24 mouse cellular contexts compared by ENCODE assay signal in genomic region chr7:98424396-98424795, GRCm38 (mm10). TPM values are rescaled to one million over a fixed set of nuclear protein-coding genes. Genes with fewer than 3 reads are reported as not detected.
DNase-seq lines count a peak whose midpoint lies in the region; ATAC-seq and TF ChIP-seq lines count a peak whose summit lies in the region.
"Had no signal": no experiment of that assay in that cellular context is flagged by ENCODE, and none has a peak within 500 bp of the region (broad histone marks: within the 10 kb centered on the region; RNA-seq: fewer than 3 reads in every experiment).

No protein-coding gene starts in this region.

- H3K4me1 ChIP-seq in embryonic facial prominence, embryonic 14.5 days (ENCODE audit: control insufficient read depth, insufficient read depth, low read length), result no peaks in the 10 kb centered on the region
- H3K4me1 ChIP-seq in embryonic facial prominence, embryonic 10.5 days, result peaks cover 16% of the 10 kb centered on the region
- H3K4me1 ChIP-seq in forebrain, postnatal 0 days (ENCODE audit: insufficient read depth), result 0 out of 2 replicates have a peak, but pooled peaks cover 2% of the 10 kb centered on the region
- H3K4me1 ChIP-seq in forebrain, embryonic 10.5 days, result peaks cover 23% of the 10 kb centered on the region
- H3K4me1 ChIP-seq in midbrain, postnatal 0 days (ENCODE audit: insufficient read depth, low read length), result no peaks in the 10 kb centered on the region
- H3K4me1 ChIP-seq in midbrain, embryonic 10.5 days, result peaks cover 16% of the 10 kb centered on the region

- 45% methylated on average over 6 of the region's 6 CpGs for WGBS in embryonic facial prominence, embryonic 14.5 days
- WGBS in embryonic facial prominence, embryonic 10.5 days, result 67% methylated on average over 6 of the region's 6 CpGs
- 39% methylated on average over 6 of the region's 6 CpGs for WGBS in forebrain, postnatal 0 days
- 84% methylated on average over 6 of the region's 6 CpGs for WGBS in forebrain, embryonic 10.5 days
- WGBS in midbrain, postnatal 0 days, result 72% methylated on average over 6 of the region's 6 CpGs
- 85% methylated on average over 6 of the region's 6 CpGs for WGBS in midbrain, embryonic 10.5 days

- TF ChIP-seq CTCF in forebrain, postnatal 0 days (IDR thresholded peaks at IDR 0.05; ENCODE audit: low read depth), result no peak
- no peak for TF ChIP-seq CTCF in midbrain, postnatal 0 days (IDR thresholded peaks at IDR 0.05)

- no peak overlapping the region for H3K9ac ChIP-seq in embryonic facial prominence, embryonic 14.5 days (ENCODE audit: low read depth, low read length)
- no peak overlapping the region for H3K9ac ChIP-seq in forebrain, postnatal 0 days
- H3K9ac ChIP-seq in midbrain, postnatal 0 days (replicated peaks; ENCODE audit: low read length, poor library complexity, severe bottlenecking), result no peak overlapping the region
- H3K9ac ChIP-seq: embryonic facial prominence, embryonic 13.5 days; heart, embryonic 13.5 days; hindbrain, embryonic 12.5 days; intestine, embryonic 15.5 days had no signal

- ATAC-seq in embryonic facial prominence, embryonic 14.5 days (ENCODE audit: low read depth), result peak; percentile 82
- peak; percentile 77; the same call in 1 of the 2 replicates for ATAC-seq in forebrain, postnatal 0 days
- no peak for ATAC-seq in midbrain, postnatal 0 days (ENCODE audit: low FRiP score)
- ATAC-seq: CD4-positive, CD25-positive, alpha-beta regulatory T cell, adult 4 months; intestine, embryonic 15.5 days had no signal

- H3K27ac ChIP-seq in embryonic facial prominence, embryonic 14.5 days (replicated peaks; ENCODE audit: low read depth, low read length), result no peak overlapping the region
- H3K27ac ChIP-seq in embryonic facial prominence, embryonic 10.5 days (replicated peaks), result no peak overlapping the region
- no peak overlapping the region for H3K27ac ChIP-seq in forebrain, postnatal 0 days (ENCODE audit: low read depth, low read length)
- H3K27ac ChIP-seq in forebrain, embryonic 10.5 days, result no peak overlapping the region
- H3K27ac ChIP-seq in midbrain, postnatal 0 days (ENCODE audit: low read depth, low read length), result no peak overlapping the region
- H3K27ac ChIP-seq in midbrain, embryonic 10.5 days (replicated peaks), result no peak overlapping the region
- H3K27ac ChIP-seq: gastrocnemius, adult 2 months; heart, embryonic 13.5 days; hindbrain, embryonic 12.5 days; intestine, embryonic 15.5 days had no signal

- peak; percentile 82 for DNase-seq in embryonic facial prominence, embryonic 14.5 days (ENCODE audit: low spot score)
- DNase-seq in embryonic facial prominence, embryonic 10.5 days (ENCODE audit: low spot score), result no peak
- DNase-seq in forebrain, postnatal 0 days, result peak; percentile 56
- DNase-seq in forebrain, embryonic 10.5 days (ENCODE audit: extremely low spot score, low spot score), result no peak
- peak; percentile 50 for DNase-seq in midbrain, postnatal 0 days (ENCODE audit: low spot score)
- DNase-seq in midbrain, embryonic 10.5 days (ENCODE audit: low spot score), result no peak
- no peak for DNase-seq in embryo, embryonic 10 days (ENCODE audit: low spot score)
- DNase-seq: adrenal gland, adult 8-10 months; adrenal gland, postnatal 36 days; B cell, adult 2 months; cerebellum, adult 11 months; cerebellum, adult 8-10 months; gastrocnemius, adult 2 months; gastrocnemius, postnatal 25 days; heart, postnatal 4 days had no signal

- no peaks in the 10 kb centered on the region for H3K36me3 ChIP-seq in embryonic facial prominence, embryonic 14.5 days (ENCODE audit: control insufficient read depth, insufficient read depth, low read length)
- no peaks in the 10 kb centered on the region for H3K36me3 ChIP-seq in embryonic facial prominence, embryonic 10.5 days (replicated peaks)
- no peaks in the 10 kb centered on the region for H3K36me3 ChIP-seq in forebrain, postnatal 0 days (ENCODE audit: insufficient read depth)
- H3K36me3 ChIP-seq in forebrain, embryonic 10.5 days (replicated peaks), result no peaks in the 10 kb centered on the region
- H3K36me3 ChIP-seq in midbrain, postnatal 0 days (ENCODE audit: insufficient read depth, low read length), result no peaks in the 10 kb centered on the region
- no peaks in the 10 kb centered on the region for H3K36me3 ChIP-seq in midbrain, embryonic 10.5 days
- H3K36me3 ChIP-seq: embryonic facial prominence, embryonic 13.5 days; G1E; heart, embryonic 13.5 days; hindbrain, embryonic 12.5 days; intestine, embryonic 15.5 days had no signal

- no peak overlapping the region for H3K4me3 ChIP-seq in embryonic facial prominence, embryonic 14.5 days (ENCODE audit: low read depth, low read length)
- H3K4me3 ChIP-seq in embryonic facial prominence, embryonic 10.5 days, result no peak overlapping the region
- H3K4me3 ChIP-seq in forebrain, postnatal 0 days (ENCODE audit: low read depth, low read length), result no peak overlapping the region
- no peak overlapping the region for H3K4me3 ChIP-seq in forebrain, embryonic 10.5 days
- H3K4me3 ChIP-seq in midbrain, postnatal 0 days (ENCODE audit: low read depth, low read length), result no peak overlapping the region
- no peak overlapping the region for H3K4me3 ChIP-seq in midbrain, embryonic 10.5 days
- H3K4me3 ChIP-seq: embryonic facial prominence, embryonic 13.5 days; erythroblast, embryonic 14.5 days; gastrocnemius, adult 2 months; heart, embryonic 13.5 days; hindbrain, embryonic 12.5 days; intestine, embryonic 15.5 days had no signal

- no peak overlapping the region for H3K4me2 ChIP-seq in embryonic facial prominence, embryonic 14.5 days (ENCODE audit: low read depth, low read length)
- H3K4me2 ChIP-seq in forebrain, postnatal 0 days (ENCODE audit: low read depth), result no peak overlapping the region
- H3K4me2 ChIP-seq in midbrain, postnatal 0 days (ENCODE audit: low read depth, low read length, poor library complexity, severe bottlenecking), result no peak overlapping the region
- H3K4me2 ChIP-seq: embryonic facial prominence, embryonic 13.5 days; heart, embryonic 13.5 days; hindbrain, embryonic 12.5 days; intestine, embryonic 15.5 days had no signal

- H3K27me3 ChIP-seq in embryonic facial prominence, embryonic 14.5 days (replicated peaks; ENCODE audit: control insufficient read depth, insufficient read depth, low read length), result no peaks in the 10 kb centered on the region
- H3K27me3 ChIP-seq in embryonic facial prominence, embryonic 10.5 days (replicated peaks; ENCODE audit: low read depth, poor library complexity, severe bottlenecking), result no peaks in the 10 kb centered on the region; the same call in none of the 2 replicates
- H3K27me3 ChIP-seq in forebrain, postnatal 0 days (ENCODE audit: insufficient read depth, low read length), result no peaks in the 10 kb centered on the region
- H3K27me3 ChIP-seq in forebrain, embryonic 10.5 days (ENCODE audit: poor library complexity, severe bottlenecking), result no peaks in the 10 kb centered on the region
- no peaks in the 10 kb centered on the region for H3K27me3 ChIP-seq in midbrain, postnatal 0 days (ENCODE audit: insufficient read depth, low read length)
- no peaks in the 10 kb centered on the region for H3K27me3 ChIP-seq in midbrain, embryonic 10.5 days (ENCODE audit: low read depth, poor library complexity, severe bottlenecking)
- H3K27me3 ChIP-seq: embryonic facial prominence, embryonic 13.5 days; heart, embryonic 13.5 days; hindbrain, embryonic 12.5 days had no signal

- no peaks in the 10 kb centered on the region for H3K9me3 ChIP-seq in embryonic facial prominence, embryonic 14.5 days (ENCODE audit: control insufficient read depth, low read length)
- H3K9me3 ChIP-seq in embryonic facial prominence, embryonic 10.5 days, result no peaks in the 10 kb centered on the region
- no peaks in the 10 kb centered on the region for H3K9me3 ChIP-seq in forebrain, postnatal 0 days (ENCODE audit: low read length)
- no peaks in the 10 kb centered on the region for H3K9me3 ChIP-seq in forebrain, embryonic 10.5 days
- H3K9me3 ChIP-seq in midbrain, postnatal 0 days (ENCODE audit: low read length), result no peaks in the 10 kb centered on the region
- H3K9me3 ChIP-seq in midbrain, embryonic 10.5 days (replicated peaks), result no peaks in the 10 kb centered on the region
- H3K9me3 ChIP-seq: embryonic facial prominence, embryonic 13.5 days; G1E; hindbrain, embryonic 12.5 days; intestine, embryonic 15.5 days had no signal

RNA-seq across cellular contexts. Expression of gene Gucy2d, which starts 15.8 kb away (rescaled TPM):
- polyA plus RNA-seq in embryonic facial prominence, embryonic 14.5 days (2014; fragmentation: Nextera tagmentation; extraction: Ambion mirVana), result 0.31 TPM in 1 of 2 replicates, not detected in the other
- not detected in 2 replicates for polyA plus RNA-seq in embryonic facial prominence, embryonic 10.5 days (2016; fragmentation: Nextera tagmentation; extraction: Ambion mirVana)
- total RNA-seq in forebrain, postnatal 0 days (2014; rRNA removed), result not detected in 2 replicates
- polyA plus RNA-seq in forebrain, postnatal 0 days (2015; fragmentation: Nextera tagmentation; extraction: Ambion mirVana), result not detected in 2 replicates
- not detected in 2 replicates for polyA plus RNA-seq in forebrain, embryonic 10.5 days (2016; fragmentation: Nextera tagmentation; extraction: Ambion mirVana)
- 0.05 TPM in 1 of 2 replicates, not detected in the other for total RNA-seq in midbrain, postnatal 0 days (2014; rRNA removed)
- polyA plus RNA-seq in midbrain, postnatal 0 days (2015; fragmentation: Nextera tagmentation; extraction: Ambion mirVana), result 0.05 TPM in 1 of 2 replicates, not detected in the other
- not detected in 2 replicates for polyA plus RNA-seq in midbrain, embryonic 10.5 days (2016; fragmentation: Nextera tagmentation; extraction: Ambion mirVana)
- total RNA-seq: adrenal gland, adult 8-10 months; adrenal gland, postnatal 36 days; common myeloid progenitor, adult 5-6 weeks; granulocyte monocyte progenitor cell, adult 5-6 weeks; heart, postnatal 4 days had no signal
- polyA plus RNA-seq: CD4-positive, CD25-positive, alpha-beta regulatory T cell, adult 4 months; embryonic facial prominence, embryonic 13.5 days; erythroblast, embryonic 14.5 days; G1E; heart, embryonic 13.5 days had no signal

Comparison
In these comparisons a context has a peak if more than half of its experiments do, and no peak if none do; other contexts are left out.
1. DNase-seq: peak in embryonic facial prominence, embryonic 14.5 days (single experiment), forebrain, postnatal 0 days (single experiment) and midbrain, postnatal 0 days (single experiment); none in embryonic facial prominence, embryonic 10.5 days (single experiment), forebrain, embryonic 10.5 days (single experiment), midbrain, embryonic 10.5 days (single experiment) and embryo, embryonic 10 days (single experiment).